Mouse (Mus musculus): ENCODE data around the gene Hist1h2bj. TPM values are rescaled to one million over a fixed set of nuclear protein-coding genes. Genes with fewer than 3 reads are reported as not detected.

The Hist1h2bj gene
- total and polyA plus RNA-seq, 3 experiments, result 4.7 to 2,032 TPM; not detected in 1

GRCm38 (mm10) chr13:22021581-22021980 is 21.4 kb upstream of the Hist1h2bj start:
- peak overlapping the region; percentile 72 for H3K9ac ChIP-seq (ENCODE audit: control insufficient read depth, low read depth, low read length, poor library complexity, severe bottlenecking)
- H3K79me2 ChIP-seq (ENCODE audit: control insufficient read depth, insufficient read depth, low read length, poor library complexity), result no peaks in the 10 kb centered on the region; the same call in 1 of the 2 replicates
- H3K27ac ChIP-seq (ENCODE audit: control insufficient read depth, low read depth, low read length), result peak overlapping the region; percentile 24; the same call in 1 of the 2 replicates
- H3K27me3 ChIP-seq (ENCODE audit: control insufficient read depth in 1 of 2, insufficient read depth in 2 of 2, low read length in 2 of 2), result no peaks in the 10 kb centered on the region
- DNase-seq (ENCODE audit: low read depth, low spot score), result peak; percentile 71
- TF ChIP-seq POLR2AphosphoS2 (IDR thresholded peaks at IDR 0.05; ENCODE audit: low read length) (no peak), USF1 (IDR thresholded peaks at IDR 0.05; ENCODE audit: low read depth, low read length) (no peak), USF2 (IDR thresholded peaks at IDR 0.05; ENCODE audit: borderline replicate concordance in 1 of 2, insufficient read depth in 1 of 2, low read depth in 1 of 2, low read length in 2 of 2) (no peak)
- H3K9me3 ChIP-seq (replicated peaks; ENCODE audit: insufficient read depth, low read length), result no peaks in the 10 kb centered on the region
- H3K4me3 ChIP-seq (ENCODE audit: control insufficient read depth in 1 of 2, insufficient read depth in 1 of 2, low read depth in 2 of 2, low read length in 2 of 2), result peak overlapping the region; percentile 60 to 80
- peaks cover 0 to 2% of the 10 kb centered on the region in 2 experiments; a peak in 2 of 4 replicates for H3K36me3 ChIP-seq (ENCODE audit: control insufficient read depth in 1 of 2, insufficient read depth in 2 of 2, low read length in 2 of 2)
- H3K4me1 ChIP-seq (ENCODE audit: control insufficient read depth in 1 of 2, insufficient read depth in 2 of 2, low read length in 2 of 2), result peaks cover 0 to 3% of the 10 kb centered on the region in 2 experiments; a peak in 1 of 4 replicates

- H3K4me1 ChIP-seq (ENCODE audit: control insufficient read depth in 1 of 2, insufficient read depth in 2 of 2, low read length in 2 of 2), result peaks cover 0 to 3% of the 10 kb centered on the region in 2 experiments; a peak in 1 of 4 replicates
- peak; percentile 93 for DNase-seq (ENCODE audit: low read depth, low spot score)
- H3K9me3 ChIP-seq (replicated peaks; ENCODE audit: insufficient read depth, low read length), result no peaks in the 10 kb centered on the region
- H3K36me3 ChIP-seq (ENCODE audit: control insufficient read depth in 1 of 2, insufficient read depth in 2 of 2, low read length in 2 of 2), result peaks cover 0 to 2% of the 10 kb centered on the region in 2 experiments; a peak in 2 of 4 replicates
- no peak for TF ChIP-seq POLR2AphosphoS5 (IDR thresholded peaks at IDR 0.05; ENCODE audit: borderline replicate concordance, low read depth, low read length)
- TF ChIP-seq TBP (IDR thresholded peaks at IDR 0.05; ENCODE audit: low read depth, low read length), result peak; percentile 100
- peak overlapping the region; percentile 60 to 80 for H3K4me3 ChIP-seq (ENCODE audit: control insufficient read depth in 1 of 2, insufficient read depth in 1 of 2, low read depth in 2 of 2, low read length in 2 of 2)
- H3K79me2 ChIP-seq (ENCODE audit: control insufficient read depth, insufficient read depth, low read length, poor library complexity), result no peaks in the 10 kb centered on the region; the same call in 1 of the 2 replicates
- peak overlapping the region; percentile 72 for H3K9ac ChIP-seq (ENCODE audit: control insufficient read depth, low read depth, low read length, poor library complexity, severe bottlenecking)
- peak overlapping the region; percentile 47; the same call in 1 of the 2 replicates for H3K27ac ChIP-seq (ENCODE audit: control insufficient read depth, low read depth, low read length)
- no peaks in the 10 kb centered on the region for H3K27me3 ChIP-seq (ENCODE audit: control insufficient read depth in 1 of 2, insufficient read depth in 2 of 2, low read length in 2 of 2)
Measured at GRCm38 (mm10) chr13:22022241-22022640, 20.8 kb upstream of the Hist1h2bj start.

GRCm38 (mm10) chr13:22026058-22027031 is 16.7 kb upstream of the Hist1h2bj start:
- Histone ChIP-seq H3K4me1 (ENCODE audit: control insufficient read depth in 1 of 2, insufficient read depth in 2 of 2, low read length in 2 of 2) (peaks cover 0 to 3% of the 10 kb centered on the region in 2 experiments; a peak in 1 of 4 replicates), H3K27ac (ENCODE audit: control insufficient read depth, low read depth, low read length) (no peak overlapping the region), H3K9ac (ENCODE audit: control insufficient read depth, low read depth, low read length, poor library complexity, severe bottlenecking) (peak overlapping the region; percentile 63), H3K79me2 (ENCODE audit: control insufficient read depth, insufficient read depth, low read length, poor library complexity) (no peaks in the 10 kb centered on the region; the same call in 1 of the 2 replicates), H3K27me3 (ENCODE audit: control insufficient read depth in 1 of 2, insufficient read depth in 2 of 2, low read length in 2 of 2) (no peaks in the 10 kb centered on the region), H3K36me3 (ENCODE audit: control insufficient read depth in 1 of 2, insufficient read depth in 2 of 2, low read length in 2 of 2) (peaks cover 0 to 2% of the 10 kb centered on the region in 2 experiments; a peak in 2 of 4 replicates), H3K4me3 (ENCODE audit: control insufficient read depth in 1 of 2, insufficient read depth in 1 of 2, low read depth in 2 of 2, low read length in 2 of 2) (peak overlapping the region; percentile 58 to 68), H3K9me3 (replicated peaks; ENCODE audit: insufficient read depth, low read length) (no peaks in the 10 kb centered on the region)
- no peak for TF ChIP-seq POLR2AphosphoS5 (IDR thresholded peaks at IDR 0.05; ENCODE audit: borderline replicate concordance, low read depth, low read length)
- TF ChIP-seq SIN3A (IDR thresholded peaks at IDR 0.05; ENCODE audit: low read length), result no peak
- no peak for TF ChIP-seq GABPA (IDR thresholded peaks at IDR 0.05; ENCODE audit: low read depth, low read length)
- TF ChIP-seq ZKSCAN1 (IDR thresholded peaks at IDR 0.05; ENCODE audit: low read depth, low read length), result no peak
- no peak for TF ChIP-seq ELF1 (IDR thresholded peaks at IDR 0.05; ENCODE audit: low read depth, low read length)
- TF ChIP-seq SMC3 (IDR thresholded peaks at IDR 0.05; ENCODE audit: low read depth, low read length), result no peak
- TF ChIP-seq TBP (IDR thresholded peaks at IDR 0.05; ENCODE audit: low read depth, low read length), result peak; percentile 100
- peak; percentile 88 for DNase-seq (ENCODE audit: low read depth, low spot score)

All from MEL (cell line).